Mouse (Mus musculus) ovary, postnatal 36 days (tissue): ENCODE measurements at regions not wholly inside any gene's neighbourhood (a gene's known extent, or its start where the extent isn't known, plus 50 kb on each side); places are given as distances from the start of the nearest gene placed in this dataset.
A peak's percentile ranks its signal among the peaks of the same experiment; 100 is the strongest.

Experiments
- DNase-seq: peaks from one replicate; pipeline ENCODE4 v3.0.0; 2022; ENCODE audit warnings: low spot score, mixed read lengths

DNA sequence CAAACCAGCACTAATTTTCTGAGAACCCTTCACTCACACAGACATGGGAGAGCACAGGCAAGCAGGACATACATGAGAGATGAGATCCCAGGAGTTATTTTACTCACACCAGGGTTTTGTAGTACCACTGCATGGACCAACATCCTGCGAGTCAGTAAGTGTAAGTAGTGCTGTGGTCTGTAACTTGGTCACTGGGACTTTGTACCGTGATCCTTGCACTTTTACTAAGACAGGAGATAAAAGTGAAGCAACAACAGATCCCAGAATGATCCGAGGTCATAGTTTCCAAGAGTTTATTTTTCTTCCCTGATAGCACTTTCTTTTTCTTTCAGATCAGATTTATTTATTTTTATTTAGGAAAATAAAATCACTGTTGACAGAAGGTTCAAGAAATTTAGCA lies 54.1 kb upstream of the Mtap start:
- no peak for DNase-seq

DNA sequence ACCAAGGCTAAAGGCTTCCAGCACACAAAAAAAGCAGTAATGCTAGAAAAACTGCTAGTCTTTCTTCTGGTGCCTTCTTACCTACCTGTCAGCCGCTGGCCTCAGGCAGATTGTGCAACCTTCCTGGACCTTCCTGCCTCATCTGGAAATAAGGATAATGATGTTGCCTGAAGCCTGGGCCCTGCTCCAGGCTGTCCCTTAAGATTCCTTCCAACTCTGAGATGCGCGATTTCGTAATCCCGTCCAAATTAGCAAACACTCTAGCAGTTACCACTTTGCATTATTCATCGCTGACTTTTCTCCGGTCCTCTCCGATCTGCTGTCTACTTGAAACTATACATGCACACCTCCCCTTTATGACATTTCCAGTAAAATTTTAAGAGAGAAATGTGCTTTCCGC lies 58.4 kb upstream of the Mtap start:
- no peak for DNase-seq

DNA sequence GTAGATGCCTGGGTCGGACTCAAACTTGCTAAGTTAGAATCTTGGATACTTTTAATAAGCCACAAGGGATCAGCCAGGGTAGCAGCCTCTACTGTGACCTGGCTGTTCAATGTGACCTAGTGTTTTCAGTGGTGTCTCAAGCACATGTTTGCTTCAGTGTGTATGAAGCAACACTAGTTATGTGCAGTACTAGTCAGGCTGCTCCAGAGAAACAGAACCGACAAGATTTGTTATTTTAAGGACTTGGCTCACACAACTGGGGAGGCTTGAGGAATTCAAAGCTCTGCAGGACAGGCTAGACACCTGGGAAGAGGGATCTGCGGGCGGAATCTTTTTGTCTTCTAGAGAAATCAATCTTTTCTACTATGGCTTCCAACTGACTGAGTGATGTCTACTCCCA lies 62.2 kb upstream of the Mtap start:
- no peak for DNase-seq

DNA sequence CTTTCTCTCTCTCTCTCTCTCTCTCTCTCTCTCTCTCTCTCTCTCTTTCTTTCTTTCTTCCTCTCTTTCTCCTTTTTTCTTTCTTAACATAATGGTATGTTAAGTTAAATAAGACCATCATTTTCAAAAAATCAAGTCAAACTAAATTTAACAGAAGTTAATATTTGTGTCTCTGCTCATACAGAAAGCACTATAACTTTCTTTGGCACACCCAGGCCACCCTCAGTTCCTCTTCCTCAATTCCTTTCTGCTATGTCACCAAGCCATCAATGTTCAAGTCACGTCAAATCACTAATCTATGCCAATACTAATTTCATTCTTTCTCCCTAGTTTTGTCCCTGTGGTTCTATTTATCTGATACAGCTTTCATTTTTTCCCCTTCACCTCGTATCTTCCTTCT lies 66.5 kb upstream of the Mtap start:
- no peak for DNase-seq

DNA sequence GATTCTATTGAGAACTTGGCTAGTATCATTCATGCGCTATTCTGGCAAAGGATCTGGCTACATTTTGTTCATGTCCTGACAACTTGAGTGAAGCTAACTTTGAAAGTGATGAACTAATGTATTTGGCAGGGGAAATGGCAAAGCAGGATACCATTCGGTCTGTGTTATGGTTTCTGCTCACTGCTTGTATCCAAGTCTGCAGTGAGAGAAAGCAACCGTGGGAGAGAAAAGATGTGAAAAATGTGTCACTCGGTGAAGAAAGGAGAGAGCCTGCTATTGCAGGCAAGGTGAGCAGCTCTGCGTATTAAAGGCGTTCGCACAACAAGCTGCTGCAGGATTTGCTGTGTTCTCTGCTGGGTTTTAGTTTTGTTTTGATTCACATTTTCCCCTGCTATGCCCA lies 72.5 kb upstream of the Mtap start:
- no peak for DNase-seq

DNA sequence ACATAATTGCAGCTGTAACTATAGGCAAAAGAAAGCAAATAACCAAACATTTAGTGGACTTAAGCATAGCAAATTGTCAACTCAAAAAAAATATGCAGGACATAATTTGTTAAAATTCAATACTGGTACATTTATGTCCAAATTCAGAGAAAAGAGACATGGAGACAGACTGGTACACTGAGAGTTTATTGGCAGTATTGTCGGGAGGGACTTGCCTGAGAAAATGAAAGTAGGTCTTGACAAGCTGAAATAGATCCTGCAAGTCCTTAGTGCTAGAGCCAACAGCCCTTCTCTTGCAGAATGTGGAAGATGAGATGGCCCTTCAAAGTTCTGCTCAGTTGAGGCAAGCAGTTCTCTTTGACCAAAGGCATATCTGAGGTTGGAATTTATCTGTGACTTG lies 74.5 kb upstream of the Mtap start:
- no peak for DNase-seq

DNA sequence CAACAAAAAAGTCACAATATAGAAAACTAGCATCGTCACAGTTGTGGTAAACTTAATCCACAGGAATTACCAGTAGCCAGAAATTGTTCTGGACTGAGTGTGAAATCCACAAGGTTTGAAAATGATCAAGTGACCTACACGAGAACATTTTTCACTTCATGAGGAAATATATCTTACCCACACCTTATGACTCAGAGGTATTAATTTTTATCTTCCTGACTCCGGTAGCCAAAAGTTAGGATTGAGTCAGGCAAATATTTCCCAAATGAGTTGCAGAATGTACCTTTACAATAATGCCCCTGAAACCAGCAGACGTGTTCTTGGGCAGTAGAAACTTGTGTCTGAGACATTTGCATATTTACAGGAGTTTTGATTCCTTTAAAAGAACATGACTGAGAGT lies 75.3 kb upstream of the Mtap start:
- DNase-seq: no peak

DNA sequence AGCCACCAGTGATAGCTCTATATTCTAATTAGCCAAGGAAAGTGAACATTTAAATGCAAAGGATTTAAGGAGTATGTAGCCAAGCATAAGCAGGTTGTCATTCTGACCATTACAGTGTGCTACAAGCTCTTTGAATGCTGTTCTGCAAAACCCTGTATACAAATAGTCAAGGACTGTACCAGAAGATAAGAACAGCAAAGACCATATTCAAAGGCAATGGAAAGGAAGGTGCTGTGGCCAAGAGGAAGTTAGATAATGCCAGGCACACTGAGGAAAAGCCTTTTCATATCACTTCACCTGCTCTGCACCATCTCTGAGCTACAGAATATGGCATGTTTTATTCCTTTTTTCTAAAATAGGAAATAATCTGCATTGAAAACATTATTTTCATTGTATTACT lies 79.3 kb upstream of the Mtap start:
- no peak for DNase-seq

DNA sequence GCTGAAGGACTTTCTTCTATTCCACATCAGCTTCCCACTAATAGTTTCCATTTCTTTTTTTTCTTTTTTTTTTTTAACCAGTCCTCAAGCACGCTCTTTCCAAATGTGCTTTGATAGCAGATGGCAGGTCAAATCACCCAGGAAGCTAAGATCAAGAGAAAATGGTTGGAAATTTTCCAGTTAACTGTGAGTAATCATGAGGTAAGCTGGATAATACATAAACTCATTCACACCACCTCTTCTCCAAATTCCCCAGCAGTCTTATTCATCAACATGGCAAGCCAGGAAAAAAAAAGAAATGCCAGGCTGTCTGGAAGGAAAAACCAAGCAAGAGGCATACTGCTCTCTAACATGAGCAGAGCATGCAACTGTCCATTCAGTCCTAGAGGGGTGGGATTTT lies 79.8 kb upstream of the Mtap start:
- DNase-seq: no peak

DNA sequence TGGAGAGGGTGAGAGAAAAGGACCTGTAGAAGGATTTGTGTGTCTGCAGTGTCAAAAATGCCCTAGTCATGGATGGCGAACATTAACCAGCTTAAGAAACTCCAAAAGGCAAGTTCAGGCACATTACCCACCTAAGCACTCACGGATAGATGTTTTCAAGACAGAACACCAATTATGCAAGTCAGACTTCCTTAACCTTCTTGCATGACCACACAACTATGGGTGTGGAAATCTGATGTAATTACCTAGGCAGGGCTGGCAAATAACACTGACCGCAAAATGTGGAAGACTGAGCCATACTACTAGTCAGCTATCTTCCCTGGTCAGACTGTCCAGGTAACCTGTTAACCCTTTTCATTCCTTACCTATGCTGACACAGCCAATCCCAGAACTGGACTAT lies 81.0 kb upstream of the Mtap start:
- no peak for DNase-seq

DNA sequence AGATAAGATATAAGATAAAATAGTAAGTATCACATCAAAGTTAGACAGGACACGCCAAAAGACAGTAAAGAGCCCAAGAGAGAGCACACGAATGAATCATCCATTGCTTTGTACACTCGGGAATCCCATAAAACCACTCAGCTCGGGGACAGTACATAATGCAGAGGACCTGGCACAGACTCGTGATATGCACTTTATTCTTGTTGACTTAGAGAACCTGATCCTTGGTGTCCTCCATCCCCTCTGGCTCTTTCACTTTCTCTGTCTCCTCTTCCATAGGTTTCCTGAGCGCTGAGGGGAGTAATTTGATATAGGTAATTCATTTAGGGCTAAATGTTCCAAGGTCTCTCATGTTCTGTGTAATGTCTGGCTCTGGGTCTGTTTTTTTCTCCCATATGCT lies 83.3 kb upstream of the Mtap start:
- no peak for DNase-seq

DNA sequence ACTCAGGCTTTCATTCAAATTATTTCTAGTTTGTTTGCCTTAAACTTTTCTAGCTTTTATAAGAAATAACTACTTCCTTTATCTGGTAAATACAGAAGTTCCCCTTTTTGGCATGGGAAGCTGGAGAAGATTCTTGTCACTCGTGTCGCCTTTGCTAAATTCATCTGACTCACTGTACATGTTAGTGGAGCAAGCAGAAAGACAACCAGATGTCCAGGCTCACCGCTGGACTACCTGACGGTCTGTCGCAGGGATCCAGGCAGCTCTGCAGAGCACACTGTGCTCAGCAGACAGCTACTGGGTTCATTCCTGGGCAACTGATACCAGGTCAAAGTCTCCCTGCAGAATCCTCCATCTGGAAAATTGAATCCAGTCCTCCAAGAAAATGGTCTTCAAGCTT lies 85.0 kb upstream of the Mtap start:
- no peak for DNase-seq

DNA sequence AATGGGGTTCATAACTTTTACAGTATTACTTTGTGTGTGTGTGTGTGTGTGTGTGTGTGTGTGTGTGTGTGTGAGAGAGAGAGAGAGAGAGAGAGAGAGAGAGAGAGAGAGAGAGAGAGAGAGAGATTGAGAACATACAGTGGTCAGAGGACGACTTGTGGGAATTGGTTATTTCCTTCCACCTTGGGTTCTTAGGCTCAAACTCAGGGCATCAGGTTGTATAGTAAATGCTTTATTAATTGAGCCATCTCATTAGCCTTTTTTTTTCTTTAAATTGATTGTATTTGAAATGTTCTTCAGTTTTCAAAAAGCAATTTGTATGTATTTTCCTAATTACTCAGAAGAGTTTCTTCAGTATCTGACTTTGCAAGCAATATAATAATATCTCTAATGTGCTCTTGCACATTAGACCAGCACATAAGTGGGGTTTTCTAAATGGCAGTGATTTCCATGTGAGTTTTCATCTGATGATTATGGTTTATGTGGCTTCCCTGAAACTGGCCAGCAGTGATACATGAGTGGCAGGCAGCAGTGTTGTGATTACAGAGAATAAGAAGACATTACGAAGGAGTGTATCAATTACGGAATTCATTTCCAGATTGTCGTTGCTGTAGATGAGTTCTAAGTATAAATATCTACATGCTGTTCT lies 86.2 kb upstream of the Mtap start:
- no peak for DNase-seq

DNA sequence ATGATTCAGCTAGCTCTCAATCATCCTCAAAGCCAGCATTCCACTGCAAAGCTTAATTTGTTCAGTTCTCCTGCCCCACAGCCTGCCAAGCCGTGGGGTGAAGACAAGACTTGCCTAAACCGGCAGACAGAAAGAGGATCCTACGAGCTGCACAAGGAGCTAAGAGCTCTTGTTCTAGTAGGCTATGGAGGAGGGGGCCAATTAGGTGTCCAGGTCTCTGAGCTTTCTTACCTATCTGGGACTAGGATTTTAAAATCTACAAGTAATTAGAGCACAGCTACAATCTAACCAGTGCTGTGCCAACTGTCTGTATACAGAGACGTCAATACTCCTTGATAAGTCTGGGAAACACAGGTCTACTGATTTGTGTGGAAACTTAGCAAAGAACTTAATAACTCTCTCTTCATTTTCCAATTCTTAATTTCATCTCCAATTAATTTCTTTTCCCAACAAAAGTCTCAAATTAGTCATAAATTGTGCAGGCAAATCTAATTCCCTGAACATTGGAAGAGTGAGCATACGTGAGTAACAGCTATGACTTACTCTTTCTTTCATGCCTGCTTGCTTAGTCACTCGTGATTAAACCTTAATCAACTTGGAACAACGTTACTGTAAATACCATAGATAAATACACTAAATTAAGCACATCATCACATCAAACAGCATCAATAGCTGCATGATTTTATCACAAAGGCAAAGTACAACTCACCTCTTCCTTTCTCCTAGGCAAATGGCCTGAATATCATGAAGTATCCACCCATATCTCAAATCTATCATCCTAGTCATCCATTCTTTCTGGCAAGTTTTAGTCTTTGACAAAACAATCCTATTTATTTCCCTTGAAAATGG lies 87.1 kb upstream of the Mtap start:
- DNase-seq: no peak

DNA sequence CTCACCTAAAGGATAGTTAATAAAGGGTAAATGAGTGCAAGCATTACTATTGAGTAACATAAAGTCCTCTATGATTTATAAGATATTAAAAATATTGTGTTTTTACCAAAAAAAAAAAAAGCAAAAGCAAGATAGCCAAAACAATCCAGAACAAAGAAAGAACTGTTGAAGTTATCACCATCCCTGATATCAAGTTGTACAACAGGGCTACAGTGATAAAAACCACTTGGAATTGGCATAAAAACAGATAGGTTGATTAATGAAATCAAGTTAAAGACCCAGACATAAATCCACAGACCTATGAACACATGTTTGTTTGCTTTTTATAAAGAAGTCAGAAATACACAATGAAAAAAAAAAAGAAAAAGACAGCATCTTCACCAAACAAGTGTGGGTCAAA lies 92.4 kb upstream of the Mtap start:
- DNase-seq: no peak

DNA sequence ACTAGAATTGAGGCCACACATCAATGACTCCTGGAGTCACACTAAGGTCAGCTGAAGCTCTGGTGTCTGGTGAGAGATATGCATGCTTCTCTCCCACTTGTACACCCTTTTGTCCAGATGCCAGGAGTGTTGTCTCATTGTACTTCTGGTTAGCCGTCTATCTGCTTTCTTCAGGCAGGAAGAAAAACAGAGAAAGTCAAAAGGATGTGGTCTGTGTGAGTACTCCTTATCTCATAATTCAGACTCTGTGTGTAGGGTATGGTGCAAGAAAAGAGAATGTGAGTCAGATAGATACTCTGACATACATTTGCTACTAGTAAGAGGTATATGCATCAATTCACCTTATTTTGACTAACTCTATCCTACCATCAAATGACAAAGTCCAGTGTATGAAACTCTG lies 92.9 kb upstream of the Mtap start:
- DNase-seq: no peak

DNA sequence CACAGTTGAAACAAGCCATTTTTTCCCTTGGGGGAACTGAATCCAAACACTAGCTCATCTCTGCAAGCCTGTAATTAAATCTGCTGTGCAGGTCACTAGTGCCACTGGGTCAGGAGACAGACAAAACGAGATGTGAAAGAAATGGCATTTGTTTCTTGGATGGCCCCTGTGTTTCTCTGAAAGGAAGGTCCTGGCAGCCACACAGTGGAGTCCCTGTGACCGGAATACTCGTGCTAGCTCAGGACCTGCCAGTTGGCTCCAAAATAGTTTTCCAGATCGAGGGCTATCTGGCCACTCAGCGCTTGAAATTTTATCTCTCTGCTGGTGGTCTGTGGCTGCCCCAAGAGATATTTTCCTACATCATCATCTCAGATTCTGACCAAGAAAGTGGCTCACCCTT lies 96.1 kb upstream of the Mtap start:
- peak; percentile 7 for DNase-seq

DNA sequence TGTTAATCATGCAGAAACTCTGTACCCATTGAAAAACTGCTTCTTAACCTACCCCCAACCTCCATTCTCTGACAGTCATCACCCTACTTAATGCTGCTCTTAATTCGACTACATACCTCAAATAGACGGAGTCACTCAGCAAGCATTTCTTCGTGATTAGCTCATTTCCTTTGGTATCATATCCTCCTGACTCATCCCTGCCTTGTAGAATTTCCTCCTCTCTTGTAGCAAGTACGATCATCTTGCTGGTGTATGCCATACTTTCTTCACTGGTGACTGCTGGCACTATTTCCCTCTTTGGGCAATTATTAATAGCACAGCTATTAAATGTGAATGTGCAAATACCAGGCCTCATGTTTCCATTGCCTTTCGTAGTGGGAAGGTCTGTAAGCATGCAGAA lies 98.0 kb upstream of the Mtap start:
- DNase-seq: no peak

DNA sequence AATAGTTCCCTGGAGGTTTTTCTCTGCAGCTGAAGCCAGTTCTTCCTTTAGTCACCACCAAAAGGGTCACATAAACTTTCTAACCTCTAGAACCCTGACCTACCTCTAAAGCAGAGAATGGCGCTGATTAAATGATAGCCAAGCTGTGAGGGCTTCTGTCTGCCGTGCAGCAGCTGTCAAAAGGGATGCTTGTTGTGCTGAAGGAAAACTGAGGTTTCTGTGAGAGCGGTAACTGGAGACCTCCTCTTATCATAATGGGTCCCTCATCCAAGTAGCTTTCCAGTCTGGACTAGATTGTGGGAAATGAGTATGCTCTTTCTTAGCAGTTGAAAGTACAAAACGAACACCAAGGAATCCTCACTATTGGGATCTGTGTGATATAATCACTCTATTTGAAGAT lies 98.8 kb upstream of the Mtap start:
- DNase-seq: no peak

DNA sequence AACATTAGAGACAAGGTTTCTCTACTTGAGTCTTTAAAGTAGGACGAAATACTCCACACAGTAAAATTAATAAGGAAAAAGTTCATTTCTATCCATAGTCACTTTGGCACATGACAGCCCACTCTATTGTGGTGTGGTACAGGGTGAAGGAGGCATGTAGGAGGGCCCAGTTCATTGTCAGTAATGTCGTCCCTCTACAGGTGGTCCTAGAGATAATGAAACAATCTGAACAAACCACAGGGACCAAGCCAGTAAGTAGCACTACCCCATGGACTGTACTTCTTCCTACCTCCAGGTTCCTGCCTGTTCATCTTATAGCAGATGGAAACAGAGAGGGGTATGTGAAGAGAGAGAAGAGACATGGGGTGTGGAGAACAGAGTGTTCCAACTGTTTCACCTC lies 102.1 kb upstream of the Mtap start:
- no peak for DNase-seq

DNA sequence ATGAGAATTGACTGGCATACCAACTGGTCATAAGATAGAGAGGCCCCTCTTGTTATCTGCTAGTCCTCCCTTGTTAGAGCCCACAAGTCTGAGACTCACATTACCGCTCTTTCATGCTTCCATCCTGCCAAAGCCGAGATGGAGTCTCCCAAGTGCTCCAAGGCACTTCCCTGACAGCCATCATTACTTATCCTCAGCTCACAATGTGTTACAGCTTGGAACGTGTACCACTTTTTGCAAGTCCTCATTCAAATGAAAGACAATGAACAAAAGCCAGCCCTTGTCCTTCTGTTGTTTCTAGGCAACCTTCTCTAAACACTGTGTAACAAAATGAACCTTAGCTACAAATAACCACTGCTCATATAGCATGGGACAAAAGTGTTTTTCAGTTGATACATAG lies 102.6 kb upstream of the Mtap start:
- DNase-seq: no peak

DNA sequence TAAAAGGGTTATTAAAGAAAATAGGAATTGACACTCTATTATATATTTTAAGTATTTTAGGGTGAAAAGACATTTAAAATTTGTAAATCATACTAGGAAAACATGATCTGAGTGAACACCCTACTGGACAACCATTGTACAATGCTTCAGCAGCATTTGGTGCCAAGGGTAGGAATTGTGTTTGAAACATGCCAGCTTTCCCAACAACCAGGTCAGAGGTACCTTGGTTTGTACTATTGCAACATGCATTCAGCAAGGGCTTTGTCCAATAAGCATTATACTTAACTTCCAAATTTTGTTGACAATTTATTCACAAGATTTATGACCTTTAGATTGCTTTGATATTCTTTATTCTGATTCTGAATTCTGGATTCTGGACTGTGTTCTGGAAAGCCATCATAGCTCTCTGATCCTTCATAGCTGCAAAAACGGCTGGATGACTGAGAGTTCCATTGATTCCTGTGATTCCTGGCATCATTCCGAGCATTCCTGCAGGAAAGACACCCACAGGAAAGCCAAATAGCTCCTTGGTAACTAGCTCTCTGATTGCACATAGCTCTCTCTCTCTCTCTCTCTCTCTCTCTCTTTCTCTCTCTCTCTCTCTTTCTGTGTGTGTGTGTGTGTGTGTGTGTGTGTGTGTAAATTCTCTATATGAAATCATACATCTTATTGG lies 124.1 kb upstream of the Mtap start:
- no peak for DNase-seq

DNA sequence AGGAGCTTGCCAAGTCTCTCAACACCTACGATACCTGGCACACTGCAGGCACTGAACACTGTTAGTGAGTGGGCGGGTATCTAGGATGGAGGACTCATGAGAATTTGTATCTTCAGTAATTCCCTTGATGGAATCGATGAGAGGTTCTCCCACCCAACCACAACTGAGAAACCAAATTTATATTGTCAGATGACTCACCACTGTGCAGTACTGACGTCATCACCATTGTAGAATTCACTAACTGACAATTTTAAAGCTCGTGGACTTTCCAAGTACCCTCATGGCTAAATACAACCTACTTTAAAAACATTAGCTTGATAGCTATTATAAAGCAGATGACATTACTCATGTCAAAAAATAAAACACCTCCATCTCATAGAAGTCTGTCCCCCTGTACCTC lies 128.4 kb upstream of the Mtap start:
- DNase-seq: no peak

DNA sequence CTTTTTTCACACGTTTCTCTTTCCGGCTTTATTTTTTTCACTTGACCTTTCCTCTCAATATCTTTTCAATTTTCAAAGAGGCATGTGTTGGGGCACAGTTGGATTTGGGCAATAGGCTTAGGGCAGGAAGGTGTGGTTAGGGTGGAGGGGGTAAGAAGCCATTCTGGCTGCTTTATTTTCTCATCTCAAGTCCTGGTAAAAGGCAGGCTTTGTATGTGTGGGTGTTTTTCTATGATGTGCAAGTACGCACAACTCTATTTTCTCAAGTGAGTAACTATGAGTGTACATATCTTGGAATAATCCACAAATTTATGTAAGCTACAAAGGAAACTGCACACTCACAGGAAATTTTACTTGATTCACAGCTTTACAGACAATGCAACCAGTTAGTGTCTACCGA lies 121.5 kb upstream of the Ifne start:
- DNase-seq: no peak
